Mouse (Mus musculus) liver, postnatal 0 days (tissue): ENCODE measurements at regions not wholly inside any gene's neighbourhood (a gene's known extent, or its start where the extent isn't known, plus 50 kb on each side); places are given as distances from the start of the nearest gene placed in this dataset.

Source experiments
- CTCF ChIP-seq: sonication (generic); IDR thresholded peaks from 2 replicates; pipeline ENCODE4 v1.5.1; 2016; ENCODE audit warnings: antibody characterized with exemption, low read depth
- EP300 ChIP-seq: IDR thresholded peaks from 2 replicates; pipeline ENCODE4 v1.6.1; 2016; ENCODE audit warnings: antibody characterized with exemption, low read depth, mild to moderate bottlenecking

GRCm38 (mm10) chr6:117118081-117118480, 50.3 kb upstream of the Cxcl12 start:
- no peak for TF ChIP-seq CTCF
- no peak for TF ChIP-seq EP300
